Mouse (Mus musculus) forebrain, embryonic 14.5 days (tissue): ENCODE measurements around the gene Mfsd1. TPM values are rescaled to one million over a fixed set of nuclear protein-coding genes. Genes with fewer than 3 reads are reported as not detected.

Source experiments
- polyA plus RNA-seq: library from polyadenylated mRNA; unstranded; fragments of >200 nt; fragmentation: Nextera tagmentation; extraction: Ambion mirVana; gene quantifications from 2 replicates; pipeline ENCODE4 v1.2.1, GENCODE M21; 2014

Mfsd1 gene
- polyA plus RNA-seq, 1 experiment from 2014 or later, result 43.2 TPM

Other genes starting within 250 kb of the Mfsd1 start
- gene Mlf1, start 208.6 kb upstream of the Mfsd1 start, polyA plus RNA-seq, result 19.8 and 21.9 TPM in 2 replicates
- gene Gm17402, start 207.6 kb upstream of the Mfsd1 start, polyA plus RNA-seq, result not detected in 2 replicates
- gene Gfm1, start 152.6 kb upstream of the Mfsd1 start, polyA plus RNA-seq, result 36.1 and 36.2 TPM in 2 replicates
- 72.2 and 74.0 TPM in 2 replicates for gene Lxn, start 118.8 kb upstream of the Mfsd1 start, polyA plus RNA-seq
- 0.77 and 1.1 TPM in 2 replicates for gene Rarres1, start 67.2 kb upstream of the Mfsd1 start, polyA plus RNA-seq